Mouse (Mus musculus): ENCODE data around the gene Ccng1.

DNA sequence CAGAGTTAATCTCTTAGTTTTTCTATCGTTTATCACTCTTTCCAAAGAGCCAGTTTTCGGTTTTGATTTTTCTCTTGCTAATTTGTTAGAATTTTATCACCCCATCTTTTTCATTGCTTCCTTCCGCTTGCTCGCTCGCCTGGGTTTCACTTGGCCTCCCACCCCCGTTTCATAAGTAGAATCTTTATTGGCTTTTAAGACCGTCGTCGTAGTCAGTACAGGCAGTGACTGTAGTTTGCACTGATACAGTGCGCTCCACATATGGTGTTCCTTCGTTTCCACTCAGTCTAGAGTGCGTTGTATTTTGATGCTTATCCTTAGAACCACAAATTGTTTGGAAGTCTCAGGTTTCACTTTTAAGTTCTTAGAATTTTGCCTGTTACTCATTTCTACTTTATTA lies 8.8 kb downstream of the Ccng1 start:
- TF ChIP-seq CTCF (IDR thresholded peaks at IDR 0.05): no peak
- TF ChIP-seq POLR2A (IDR thresholded peaks at IDR 0.05; ENCODE audit: insufficient read depth, low read depth, low read length): no peak
